Mouse (Mus musculus): ENCODE results near the gene Ang. TPM values are rescaled to one million over a fixed set of nuclear protein-coding genes. Genes with fewer than 3 reads are reported as not detected.

The Ang gene
- polyA plus RNA-seq (2015; fragmentation: Nextera tagmentation; extraction: Ambion mirVana), result 2.4 and 3.0 TPM in 2 replicates

DNA sequence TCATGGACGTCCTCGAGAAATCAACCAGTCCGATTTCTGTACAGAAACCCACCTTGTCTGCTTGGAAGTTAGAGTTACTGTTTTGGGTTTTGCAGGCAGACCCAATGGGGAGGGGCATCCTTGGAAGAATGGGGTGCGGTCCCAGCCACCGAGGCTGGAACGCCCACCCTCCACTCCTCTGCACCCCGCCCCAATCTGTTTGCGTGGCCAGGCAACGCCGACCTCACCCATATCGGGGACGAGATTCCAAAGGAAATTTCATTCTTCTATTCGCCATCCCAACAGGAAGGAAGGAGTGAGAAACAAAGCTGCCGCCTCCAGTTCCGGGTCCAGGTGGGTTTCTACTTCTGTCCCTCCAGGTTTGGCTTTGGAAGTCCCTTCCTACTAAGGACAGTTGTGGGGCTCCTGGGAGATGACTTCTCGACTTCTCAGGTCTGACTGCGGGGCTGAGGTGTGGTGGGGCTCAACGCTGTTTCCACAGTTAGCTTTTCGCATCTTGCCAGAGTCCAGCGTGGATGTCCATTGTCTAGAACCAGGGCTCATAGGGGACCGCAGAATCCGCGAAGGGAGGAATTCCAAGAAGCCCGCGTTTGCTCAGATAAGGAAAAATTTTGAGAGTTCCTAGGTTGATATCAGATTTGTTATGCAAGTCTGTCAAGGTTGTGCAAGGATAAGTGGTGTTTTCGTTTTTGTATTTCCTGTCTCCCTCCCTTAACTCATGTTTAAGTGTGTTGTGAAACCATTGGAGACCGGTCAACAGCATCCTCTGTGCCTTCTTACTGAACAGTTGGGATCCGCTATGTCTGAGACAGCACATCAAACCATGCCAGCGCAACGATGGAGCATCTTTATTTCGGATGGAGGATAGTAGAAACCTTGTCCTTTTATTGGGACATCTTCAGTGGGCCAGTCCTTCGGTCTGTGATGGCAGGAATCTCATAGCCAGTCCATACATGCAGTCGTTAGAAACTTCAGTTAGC is at the start of gene Ang, which contains the start of gene Rnase4:
Gene Ang (plus strand): TSS at position 230 of the 980 bp plus-strand sequence.
Gene Rnase4 (plus strand): TSS at position 157 of the 980 bp plus-strand sequence.
- Histone ChIP-seq H3K27ac (ENCODE audit: low read length) (peak within 1 kb of the TSS; percentile 52), H3K9me3 (ENCODE audit: control insufficient read depth, low read length) (no peaks in the 10 kb centered on the region), H3K4me3 (replicated peaks; ENCODE audit: low read length) (peak within 1 kb of the TSS; percentile 83), H3K4me2 (ENCODE audit: low read length) (peak within 1 kb of the TSS; percentile 78), H3K9ac (replicated peaks; ENCODE audit: low read depth, low read length) (peak within 1 kb of the TSS; percentile 55), H3K27me3 (replicated peaks; ENCODE audit: control insufficient read depth, insufficient read depth, low read length) (no peaks in the 10 kb centered on the region), H3K4me1 (replicated peaks; ENCODE audit: control insufficient read depth, insufficient read depth, low read length) (no peaks in the 10 kb centered on the region; the same call in 1 of the 2 replicates), H3K36me3 (ENCODE audit: control insufficient read depth, insufficient read depth) (no peaks in the 10 kb centered on the region)
- peak; percentile 14; the same call in 1 of the 2 replicates for ATAC-seq
- 6% methylated on average over 33 of the region's 33 CpGs for WGBS

DNA sequence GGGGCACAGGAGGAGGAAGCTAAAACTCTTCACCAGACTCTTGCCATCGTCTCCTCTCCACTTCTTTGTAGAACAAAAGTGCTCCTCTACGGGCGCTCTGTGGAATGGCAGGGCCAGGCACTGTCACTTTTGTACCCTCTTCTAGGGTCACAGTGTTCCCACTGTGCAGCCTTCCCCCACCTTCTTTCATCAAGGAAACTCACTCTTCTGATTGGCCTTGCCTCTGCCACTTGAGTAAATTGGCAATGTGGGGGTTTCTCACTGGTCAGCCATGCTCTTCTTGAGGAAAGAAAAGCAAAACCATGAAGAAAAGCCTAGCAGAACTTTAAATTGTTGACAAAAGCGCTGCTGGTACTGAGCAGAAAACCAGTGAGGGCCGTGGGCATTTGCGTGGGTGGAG is 49.2 kb upstream of the Ang start, which contains the start of gene Rnase9:
Gene Rnase9 (minus strand): TSS at position 101 of the 400 bp plus-strand sequence.
- no peak within 1 kb of the TSS for H3K9ac ChIP-seq (replicated peaks; ENCODE audit: low read depth, low read length)
- H3K4me3 ChIP-seq (replicated peaks; ENCODE audit: low read length), result no peak within 1 kb of the TSS
- 62% methylated on average over 6 of the region's 6 CpGs for WGBS
- H3K27me3 ChIP-seq (replicated peaks; ENCODE audit: control insufficient read depth, insufficient read depth, low read length), result no peaks in the 10 kb centered on the region
- no peaks in the 10 kb centered on the region for H3K36me3 ChIP-seq (ENCODE audit: control insufficient read depth, insufficient read depth)
- no peak for ATAC-seq
- H3K27ac ChIP-seq (ENCODE audit: low read length), result no peak within 1 kb of the TSS
- no peaks in the 10 kb centered on the region for H3K9me3 ChIP-seq (ENCODE audit: control insufficient read depth, low read length)
- H3K4me2 ChIP-seq (ENCODE audit: low read length), result no peak within 1 kb of the TSS
- no peaks in the 10 kb centered on the region for H3K4me1 ChIP-seq (replicated peaks; ENCODE audit: control insufficient read depth, insufficient read depth, low read length)

DNA sequence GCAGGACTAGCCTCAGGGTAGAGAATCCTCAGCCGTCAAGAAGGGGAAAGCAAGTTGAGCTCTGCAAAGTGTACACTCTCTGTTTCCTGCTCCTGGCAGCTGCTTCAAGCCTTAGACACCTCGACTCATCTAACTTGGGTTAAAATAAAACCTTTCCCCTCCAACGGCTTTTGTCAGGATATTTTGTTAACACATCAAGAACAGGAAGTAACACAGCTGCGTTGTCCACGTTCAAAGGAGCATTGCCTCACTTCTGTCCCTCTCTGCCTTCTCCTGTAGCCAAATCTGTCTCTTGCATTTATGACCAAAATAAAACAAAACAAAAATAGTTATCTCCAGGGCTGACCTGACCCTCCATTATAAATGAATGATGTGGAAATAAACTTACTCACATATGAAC is 43.1 kb upstream of the Ang start:
- H3K27ac ChIP-seq (ENCODE audit: low read length), result no peak overlapping the region
- 74% methylated on average over 5 of the region's 5 CpGs for WGBS
- H3K36me3 ChIP-seq (ENCODE audit: control insufficient read depth, insufficient read depth), result no peaks in the 10 kb centered on the region
- ATAC-seq, result no peak
- no peak overlapping the region for H3K4me2 ChIP-seq (ENCODE audit: low read length)
- no peaks in the 10 kb centered on the region for H3K27me3 ChIP-seq (replicated peaks; ENCODE audit: control insufficient read depth, insufficient read depth, low read length)
- H3K4me3 ChIP-seq (replicated peaks; ENCODE audit: low read length), result no peak overlapping the region
- no peaks in the 10 kb centered on the region for H3K4me1 ChIP-seq (replicated peaks; ENCODE audit: control insufficient read depth, insufficient read depth, low read length)
- no peak overlapping the region for H3K9ac ChIP-seq (replicated peaks; ENCODE audit: low read depth, low read length)
- no peaks in the 10 kb centered on the region for H3K9me3 ChIP-seq (ENCODE audit: control insufficient read depth, low read length)

DNA sequence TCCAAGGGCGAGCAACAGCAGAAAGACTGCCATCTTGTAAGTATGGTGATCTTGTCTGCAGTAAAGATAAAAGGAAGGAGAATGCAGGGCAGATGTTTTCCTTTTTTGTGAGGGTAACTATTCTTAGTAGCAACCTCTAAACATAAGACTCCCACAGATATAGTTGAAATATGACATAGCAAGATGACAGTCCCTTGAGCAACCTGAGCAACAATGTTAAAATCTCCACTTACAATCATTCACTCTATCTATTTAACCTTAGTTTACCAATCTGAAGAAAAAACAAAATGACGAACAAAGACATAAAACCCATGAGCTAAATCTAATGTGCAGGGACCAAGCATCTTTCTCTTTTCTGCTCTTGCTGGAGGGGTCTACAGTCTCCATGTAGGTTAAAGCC is 40.9 kb upstream of the Ang start, which contains the start of gene Rnase11:
Gene Rnase11 (minus strand): TSS at position 101 of the 400 bp plus-strand sequence.
- Histone ChIP-seq H3K27me3 (replicated peaks; ENCODE audit: control insufficient read depth, insufficient read depth, low read length) (0 out of 2 replicates have a peak, but pooled peaks cover 2% of the 10 kb centered on the region), H3K27ac (ENCODE audit: low read length) (no peak within 1 kb of the TSS), H3K9ac (replicated peaks; ENCODE audit: low read depth, low read length) (no peak within 1 kb of the TSS), H3K4me1 (replicated peaks; ENCODE audit: control insufficient read depth, insufficient read depth, low read length) (peaks cover 5% of the 10 kb centered on the region), H3K36me3 (ENCODE audit: control insufficient read depth, insufficient read depth) (no peaks in the 10 kb centered on the region), H3K4me3 (replicated peaks; ENCODE audit: low read length) (no peak within 1 kb of the TSS), H3K4me2 (ENCODE audit: low read length) (no peak within 1 kb of the TSS), H3K9me3 (ENCODE audit: control insufficient read depth, low read length) (no peaks in the 10 kb centered on the region)
- WGBS, result 89% methylated on average over 2 of the region's 2 CpGs
- ATAC-seq, result no peak

DNA sequence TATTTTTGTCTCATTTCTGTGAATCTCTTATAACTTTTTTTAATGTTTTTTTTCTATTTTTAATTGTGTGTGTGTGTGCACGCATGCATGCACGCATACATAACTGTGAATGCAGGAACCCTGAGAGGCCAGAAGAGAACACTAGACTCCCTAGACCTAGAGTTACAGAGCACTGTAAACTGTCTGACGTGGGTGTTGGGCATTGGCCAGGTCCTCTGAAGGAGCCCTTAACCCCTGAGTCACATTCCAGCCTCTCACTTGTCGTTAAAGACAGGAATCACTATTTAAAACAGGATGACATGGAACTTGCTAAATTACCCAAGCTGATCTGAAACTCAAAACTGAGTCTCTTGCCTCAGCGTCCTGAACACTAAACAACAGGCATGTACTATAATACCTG is 39.0 kb upstream of the Ang start:
- no peaks in the 10 kb centered on the region for H3K9me3 ChIP-seq (ENCODE audit: control insufficient read depth, low read length)
- H3K36me3 ChIP-seq (ENCODE audit: control insufficient read depth, insufficient read depth), result no peaks in the 10 kb centered on the region
- no peak overlapping the region for H3K4me2 ChIP-seq (ENCODE audit: low read length)
- no peak for ATAC-seq
- no peak overlapping the region for H3K4me3 ChIP-seq (replicated peaks; ENCODE audit: low read length)
- no peak overlapping the region for H3K9ac ChIP-seq (replicated peaks; ENCODE audit: low read depth, low read length)
- H3K27me3 ChIP-seq (replicated peaks; ENCODE audit: control insufficient read depth, insufficient read depth, low read length), result 0 out of 2 replicates have a peak, but pooled peaks cover 2% of the 10 kb centered on the region
- no peak overlapping the region for H3K27ac ChIP-seq (ENCODE audit: low read length)
- WGBS, result 43% methylated on average over 5 of the region's 5 CpGs
- H3K4me1 ChIP-seq (replicated peaks; ENCODE audit: control insufficient read depth, insufficient read depth, low read length), result peaks cover 5% of the 10 kb centered on the region

DNA sequence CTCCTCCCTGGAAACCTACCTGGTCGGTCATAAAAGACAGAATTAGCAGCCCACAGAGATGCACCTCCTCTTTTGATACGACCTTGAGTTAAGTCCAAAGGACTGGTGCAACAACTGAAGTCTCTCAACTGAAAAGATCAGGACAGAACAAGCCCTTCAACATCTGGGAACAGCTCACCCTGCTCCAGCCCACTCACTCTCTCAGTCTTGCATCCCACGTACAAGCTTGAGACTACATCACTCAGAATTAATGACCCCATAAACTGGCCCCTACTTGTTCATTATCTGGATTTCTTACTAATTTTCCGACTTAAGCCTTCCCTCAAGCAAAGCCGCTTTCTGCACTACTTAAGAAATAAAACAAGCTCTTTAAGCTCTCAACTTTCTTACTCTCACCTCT is 37.8 kb upstream of the Ang start:
- no peak for ATAC-seq
- H3K36me3 ChIP-seq (ENCODE audit: control insufficient read depth, insufficient read depth), result no peaks in the 10 kb centered on the region
- WGBS, result 49% methylated on average over 5 of the region's 5 CpGs
- H3K9ac ChIP-seq (replicated peaks; ENCODE audit: low read depth, low read length), result no peak overlapping the region
- H3K27ac ChIP-seq (ENCODE audit: low read length), result no peak overlapping the region
- H3K4me1 ChIP-seq (replicated peaks; ENCODE audit: control insufficient read depth, insufficient read depth, low read length), result peaks cover 5% of the 10 kb centered on the region
- no peaks in the 10 kb centered on the region for H3K9me3 ChIP-seq (ENCODE audit: control insufficient read depth, low read length)
- H3K27me3 ChIP-seq (replicated peaks; ENCODE audit: control insufficient read depth, insufficient read depth, low read length), result 0 out of 2 replicates have a peak, but pooled peaks cover 2% of the 10 kb centered on the region
- H3K4me2 ChIP-seq (ENCODE audit: low read length), result no peak overlapping the region
- H3K4me3 ChIP-seq (replicated peaks; ENCODE audit: low read length), result no peak overlapping the region

DNA sequence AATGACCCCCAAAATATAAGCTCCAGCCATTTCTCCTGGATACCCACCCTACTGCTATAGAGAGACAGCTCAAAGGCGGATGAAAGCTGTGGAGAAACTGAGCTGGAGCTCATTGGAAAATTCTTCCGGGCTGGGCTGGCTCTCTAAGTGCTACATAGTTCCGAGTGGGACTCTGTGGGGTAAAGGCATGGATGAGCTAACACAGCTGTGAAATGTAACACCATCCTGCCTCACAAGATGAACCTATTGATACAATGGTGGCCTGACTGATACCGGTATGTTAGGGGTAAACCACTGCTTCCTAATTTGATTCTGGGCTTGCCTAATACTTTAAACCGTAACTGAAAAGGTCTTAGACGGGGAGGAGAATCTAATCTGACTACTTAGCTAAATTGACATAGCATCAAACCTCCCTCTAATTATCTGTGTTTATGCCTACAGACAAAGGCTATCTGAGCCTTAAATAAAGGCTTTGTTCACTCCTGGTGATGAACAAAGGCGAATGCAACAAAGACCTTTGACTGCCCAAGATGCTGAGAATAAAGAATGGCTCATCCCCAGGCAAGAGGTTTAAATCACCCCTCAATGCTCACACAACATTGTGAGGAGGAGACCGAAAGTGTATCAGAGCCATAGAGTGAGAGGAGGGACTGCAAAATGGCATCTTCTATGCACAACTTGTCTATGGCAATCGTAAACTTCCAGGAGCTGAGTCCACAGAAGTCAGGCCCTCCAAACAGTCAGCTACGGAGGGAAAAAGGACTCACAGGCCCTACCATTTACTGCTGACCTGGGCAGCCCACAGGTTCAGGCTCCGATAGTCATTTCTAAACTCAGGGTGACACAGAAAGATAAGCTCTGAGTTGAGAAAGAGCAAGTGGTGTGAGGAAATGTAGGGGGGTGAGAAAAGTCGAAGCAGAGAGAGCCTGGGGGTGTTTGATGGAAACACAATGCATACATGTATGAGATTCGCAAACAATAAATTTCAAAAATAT is 36.4 kb upstream of the Ang start:
- no peak overlapping the region for H3K9ac ChIP-seq (replicated peaks; ENCODE audit: low read depth, low read length)
- peaks cover 5% of the 10 kb centered on the region for H3K4me1 ChIP-seq (replicated peaks; ENCODE audit: control insufficient read depth, insufficient read depth, low read length)
- H3K4me3 ChIP-seq (replicated peaks; ENCODE audit: low read length), result no peak overlapping the region
- WGBS, result 18% methylated on average over 13 of the region's 13 CpGs
- H3K27me3 ChIP-seq (replicated peaks; ENCODE audit: control insufficient read depth, insufficient read depth, low read length), result 0 out of 2 replicates have a peak, but pooled peaks cover 2% of the 10 kb centered on the region
- ATAC-seq, result no peak
- no peak overlapping the region for H3K27ac ChIP-seq (ENCODE audit: low read length)
- peak overlapping the region; percentile 13; the same call in 1 of the 2 replicates for H3K4me2 ChIP-seq (ENCODE audit: low read length)
- no peaks in the 10 kb centered on the region for H3K9me3 ChIP-seq (ENCODE audit: control insufficient read depth, low read length)
- no peaks in the 10 kb centered on the region for H3K36me3 ChIP-seq (ENCODE audit: control insufficient read depth, insufficient read depth)

DNA sequence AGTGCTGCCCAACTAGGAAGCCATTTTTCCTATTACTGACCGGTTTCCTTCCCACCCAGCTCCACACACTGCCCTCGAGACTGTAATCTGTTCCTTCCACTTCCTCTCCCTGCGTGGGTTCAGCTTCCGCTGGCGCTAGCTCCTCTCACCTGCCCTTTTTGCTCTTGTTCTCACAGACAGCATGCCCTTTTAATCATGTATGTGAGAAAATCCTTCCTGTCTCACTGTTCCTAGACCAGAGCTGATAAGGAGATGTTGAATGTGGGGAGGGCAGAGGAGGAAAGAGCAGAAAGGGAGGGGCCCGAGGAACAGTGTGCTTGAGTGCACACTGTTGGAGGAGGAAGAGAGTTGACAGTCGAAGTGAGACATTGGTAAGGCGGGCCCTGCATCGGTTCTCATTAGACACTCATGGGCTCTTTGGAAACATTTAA is 33.5 kb upstream of the Ang start, which contains the start of gene Rnase12:
Gene Rnase12 (minus strand): TSS at position 261 of the 431 bp plus-strand sequence.
- ATAC-seq, result no peak
- H3K9ac ChIP-seq (replicated peaks; ENCODE audit: low read depth, low read length), result no peak within 1 kb of the TSS
- peaks cover 5% of the 10 kb centered on the region for H3K4me1 ChIP-seq (replicated peaks; ENCODE audit: control insufficient read depth, insufficient read depth, low read length)
- no peak within 1 kb of the TSS for H3K4me3 ChIP-seq (replicated peaks; ENCODE audit: low read length)
- H3K4me2 ChIP-seq (ENCODE audit: low read length), result no peak within 1 kb of the TSS
- H3K27me3 ChIP-seq (replicated peaks; ENCODE audit: control insufficient read depth, insufficient read depth, low read length), result peaks cover 2% of the 10 kb centered on the region; the same call in 1 of the 2 replicates
- H3K36me3 ChIP-seq (ENCODE audit: control insufficient read depth, insufficient read depth), result no peaks in the 10 kb centered on the region
- no peaks in the 10 kb centered on the region for H3K9me3 ChIP-seq (ENCODE audit: control insufficient read depth, low read length)
- H3K27ac ChIP-seq (ENCODE audit: low read length), result no peak within 1 kb of the TSS
- 66% methylated on average over 9 of the region's 9 CpGs for WGBS
